Mouse (Mus musculus): ENCODE measurements around the gene Sez6l.

Gene Sez6l

GRCm38 (mm10) chr5:112393741-112394414 lies 183.1 kb downstream of the Sez6l start:
- no peak for DNase-seq (ENCODE audit: extremely low read depth, insufficient read length, low spot score)

GRCm38 (mm10) chr5:112391676-112392323 lies 185.2 kb downstream of the Sez6l start:
- no peak for DNase-seq (ENCODE audit: extremely low read depth, insufficient read length, low spot score)

GRCm38 (mm10) chr5:112391002-112391401 lies 186.0 kb downstream of the Sez6l start:
- DNase-seq (ENCODE audit: extremely low read depth, insufficient read length, low spot score) = no peak

- no peak for DNase-seq (ENCODE audit: extremely low read depth, insufficient read length, low spot score)
These were observed 187.6 kb downstream of the Sez6l start for GRCm38 (mm10) chr5:112389352-112389751.

- no peak for DNase-seq (ENCODE audit: extremely low read depth, insufficient read length, low spot score)
These were observed 191.0 kb downstream of the Sez6l start for GRCm38 (mm10) chr5:112385973-112386372.

GRCm38 (mm10) chr5:112384805-112385472 lies 192.0 kb downstream of the Sez6l start:
- DNase-seq (ENCODE audit: extremely low read depth, insufficient read length, low spot score) = no peak

GRCm38 (mm10) chr5:112382641-112383330 lies 194.2 kb downstream of the Sez6l start:
- DNase-seq (ENCODE audit: extremely low read depth, insufficient read length, low spot score) = no peak

GRCm38 (mm10) chr5:112382042-112382441 lies 194.9 kb downstream of the Sez6l start:
- DNase-seq (ENCODE audit: extremely low read depth, insufficient read length, low spot score) = no peak

GRCm38 (mm10) chr5:112381154-112381553 lies 195.8 kb downstream of the Sez6l start:
- DNase-seq (ENCODE audit: extremely low read depth, insufficient read length, low spot score) = no peak

GRCm38 (mm10) chr5:112378716-112379115 lies 198.3 kb downstream of the Sez6l start:
- no peak for DNase-seq (ENCODE audit: extremely low read depth, insufficient read length, low spot score)

- DNase-seq (ENCODE audit: extremely low read depth, insufficient read length, low spot score) = no peak
These were observed 199.6 kb downstream of the Sez6l start for GRCm38 (mm10) chr5:112377380-112377779.

GRCm38 (mm10) chr5:112376111-112376510 lies 200.9 kb downstream of the Sez6l start:
- no peak for DNase-seq (ENCODE audit: extremely low read depth, insufficient read length, low spot score)

GRCm38 (mm10) chr5:112371933-112372332 lies 205.1 kb downstream of the Sez6l start:
- DNase-seq (ENCODE audit: extremely low read depth, insufficient read length, low spot score) = no peak

- no peak for DNase-seq (ENCODE audit: extremely low read depth, insufficient read length, low spot score)
These were observed 206.7 kb downstream of the Sez6l start for GRCm38 (mm10) chr5:112370236-112370813.

GRCm38 (mm10) chr5:112369326-112369725 lies 207.7 kb downstream of the Sez6l start:
- DNase-seq (ENCODE audit: extremely low read depth, insufficient read length, low spot score) = no peak

Data from 3134 (cell line).